Mouse (Mus musculus) embryonic facial prominence, embryonic 11.5 days (tissue): ENCODE measurements around the gene St3gal4. TPM values are rescaled to one million over a fixed set of nuclear protein-coding genes. Genes with fewer than 3 reads are reported as not detected.

ENCODE experiments used
- ATAC-seq: fragments of 200-750 bp; cut with Nextera tagmentation; replicated peaks from 2 replicates; pipeline ENCODE4 v1.8.0; 2017; ENCODE audit warnings: low read depth; ENCODE audit not compliant: insufficient number of reproducible peaks, low FRiP score, low TSS enrichment
- DNase-seq: peaks from one replicate; pipeline ENCODE4 v3.0.0-alpha.2; 2015; ENCODE audit warnings: low spot score
- H3K27ac ChIP-seq: fragments of 300-500 bp; sonication (generic); replicated peaks from 2 replicates; pipeline ENCODE4 v1.5.1; 2014; ENCODE audit warnings: mild to moderate bottlenecking, low read depth, low read length, control low read depth
- H3K27me3 ChIP-seq: fragments of 300-500 bp; sonication (generic); 2 replicates; pipeline ENCODE4 v1.6.1; 2014; ENCODE audit warnings: mild to moderate bottlenecking, low read length, moderate library complexity, mixed read lengths; ENCODE audit not compliant: control insufficient read depth, insufficient read depth
- H3K36me3 ChIP-seq: fragments of 300-500 bp; sonication (generic); replicated peaks from 2 replicates; pipeline ENCODE4 v1.6.1; 2014; ENCODE audit warnings: low read depth, mild to moderate bottlenecking, low read length, moderate library complexity, mixed read lengths; ENCODE audit not compliant: control insufficient read depth, insufficient read depth
- H3K4me1 ChIP-seq: fragments of 300-500 bp; sonication (generic); 2 replicates; pipeline ENCODE4 v1.6.1; 2014; ENCODE audit warnings: low read length, mixed read lengths; ENCODE audit not compliant: control insufficient read depth, insufficient read depth
- H3K4me2 ChIP-seq: fragments of 300-500 bp; sonication (generic); 2 replicates; pipeline ENCODE4 v1.6.1; 2014; ENCODE audit warnings: low read depth, mild to moderate bottlenecking, control low read depth, low read length, moderate library complexity
- H3K4me3 ChIP-seq: fragments of 300-500 bp; sonication (generic); 2 replicates; pipeline ENCODE4 v1.5.1; 2014; ENCODE audit warnings: low read depth, low read length, control low read depth
- H3K9ac ChIP-seq: fragments of 300-500 bp; sonication (generic); replicated peaks from 2 replicates; pipeline ENCODE4 v1.6.1; 2014; ENCODE audit warnings: mild to moderate bottlenecking, control low read depth, low read length
- H3K9me3 ChIP-seq: fragments of 300-500 bp; sonication (generic); replicated peaks from 2 replicates; pipeline ENCODE4 v1.6.1; 2016; ENCODE audit warnings: mild to moderate bottlenecking, low read length, inconsistent platforms, mixed read lengths; ENCODE audit not compliant: control insufficient read depth
- WGBS: fragments of 180-500 bp; shearing (Covaris S2); extraction: QIAGEN DNeasy Blood & Tissue Kit; methylation state at CpG from one replicate; pipeline ENCODE4 v1.1.7; 2014; 5-methylcytosine and 5-hydroxymethylcytosine counted together
- polyA plus RNA-seq: library from polyadenylated mRNA; unstranded; fragments of >200 nt; fragmentation: Nextera tagmentation; extraction: Ambion mirVana; gene quantifications from 2 replicates; pipeline ENCODE4 v1.2.1, GENCODE M21; 2014

The St3gal4 gene
- 24.2 and 25.4 TPM in 2 replicates for polyA plus RNA-seq

DNA sequence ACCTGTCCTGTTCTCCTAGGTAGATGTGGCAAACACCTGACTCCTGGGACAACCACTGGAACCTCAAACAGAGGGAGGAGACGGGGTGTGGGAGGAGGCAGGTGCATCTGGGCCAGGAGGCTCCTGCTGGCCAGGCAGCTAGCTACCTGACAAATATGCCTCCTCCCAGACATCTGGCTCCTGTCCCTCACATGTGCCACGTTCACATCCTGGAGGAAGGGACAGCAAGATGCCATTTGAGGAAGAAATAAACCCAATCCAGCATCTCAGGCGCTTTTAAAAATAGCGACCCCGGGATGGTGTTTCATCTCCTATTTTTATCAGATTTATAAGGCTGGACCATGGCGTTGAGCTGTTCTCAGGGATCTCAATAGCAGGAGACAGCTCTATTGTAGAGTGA is at the start of gene St3gal4:
Gene St3gal4, minus strand, starts transcription at position 101 of the 400 bp plus-strand sequence.
- 85% methylated on average over 6 of the region's 6 CpGs for WGBS
- H3K4me1 ChIP-seq = 0 out of 2 replicates have a peak, but pooled peaks cover 2% of the 10 kb centered on the region
- DNase-seq = no peak
- no peaks in the 10 kb centered on the region for H3K27me3 ChIP-seq
- H3K9ac ChIP-seq = no peak within 1 kb of the TSS
- H3K27ac ChIP-seq = no peak within 1 kb of the TSS
- no peak within 1 kb of the TSS for H3K4me3 ChIP-seq
- H3K4me2 ChIP-seq = no peak within 1 kb of the TSS
- no peak for ATAC-seq
- H3K9me3 ChIP-seq = no peaks in the 10 kb centered on the region
- no peaks in the 10 kb centered on the region; the same call in 1 of the 2 replicates for H3K36me3 ChIP-seq

DNA sequence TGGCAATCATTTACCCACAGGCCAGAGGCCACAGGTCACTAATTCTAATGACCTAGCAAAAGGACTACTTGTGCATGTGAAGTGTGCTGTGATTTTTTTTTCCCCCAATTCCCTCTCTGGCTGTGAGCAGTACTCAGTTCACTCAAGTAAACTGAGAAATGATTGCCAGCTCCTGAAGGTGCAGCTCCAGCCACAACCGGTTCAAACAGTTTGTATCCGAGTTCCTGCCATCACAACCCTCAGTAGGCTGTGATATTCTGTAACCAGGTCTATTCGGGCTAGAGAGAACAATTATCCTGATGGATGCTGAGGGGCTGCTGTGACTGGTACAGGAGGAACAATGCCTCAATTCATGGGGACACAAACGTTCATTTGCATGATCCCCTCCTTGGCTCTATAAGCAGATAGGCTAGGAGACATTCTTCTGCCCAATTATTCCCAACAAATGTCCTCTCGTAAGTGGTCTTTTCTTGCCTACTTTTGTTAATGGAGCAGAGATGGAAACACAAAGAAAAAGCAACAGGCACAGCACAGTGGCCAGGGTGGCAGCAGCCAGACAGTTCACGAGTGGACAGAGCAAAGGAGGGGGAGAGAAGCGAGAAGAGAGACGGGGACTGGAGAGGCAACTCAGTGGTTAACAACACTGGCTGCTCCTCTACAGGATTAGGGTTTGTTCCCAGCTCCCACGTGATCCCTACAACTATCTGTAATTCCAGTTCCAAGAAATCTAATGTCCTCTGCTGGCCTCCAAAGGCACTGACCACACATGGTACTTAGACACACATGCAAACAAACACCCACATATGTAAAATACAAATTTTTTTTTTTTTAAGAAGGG is 47.9 kb upstream of the St3gal4 start:
- no peaks in the 10 kb centered on the region for H3K27me3 ChIP-seq
- no peaks in the 10 kb centered on the region for H3K4me1 ChIP-seq
- H3K27ac ChIP-seq = no peak overlapping the region
- no peaks in the 10 kb centered on the region for H3K36me3 ChIP-seq
- 23% methylated on average over 9 of the region's 9 CpGs for WGBS
- H3K9ac ChIP-seq = no peak overlapping the region
- DNase-seq (no peak), ATAC-seq (peak; percentile 56; the same call in 1 of the 2 replicates)
- no peak overlapping the region for H3K4me2 ChIP-seq
- no peak overlapping the region for H3K4me3 ChIP-seq
- H3K9me3 ChIP-seq = no peaks in the 10 kb centered on the region

DNA sequence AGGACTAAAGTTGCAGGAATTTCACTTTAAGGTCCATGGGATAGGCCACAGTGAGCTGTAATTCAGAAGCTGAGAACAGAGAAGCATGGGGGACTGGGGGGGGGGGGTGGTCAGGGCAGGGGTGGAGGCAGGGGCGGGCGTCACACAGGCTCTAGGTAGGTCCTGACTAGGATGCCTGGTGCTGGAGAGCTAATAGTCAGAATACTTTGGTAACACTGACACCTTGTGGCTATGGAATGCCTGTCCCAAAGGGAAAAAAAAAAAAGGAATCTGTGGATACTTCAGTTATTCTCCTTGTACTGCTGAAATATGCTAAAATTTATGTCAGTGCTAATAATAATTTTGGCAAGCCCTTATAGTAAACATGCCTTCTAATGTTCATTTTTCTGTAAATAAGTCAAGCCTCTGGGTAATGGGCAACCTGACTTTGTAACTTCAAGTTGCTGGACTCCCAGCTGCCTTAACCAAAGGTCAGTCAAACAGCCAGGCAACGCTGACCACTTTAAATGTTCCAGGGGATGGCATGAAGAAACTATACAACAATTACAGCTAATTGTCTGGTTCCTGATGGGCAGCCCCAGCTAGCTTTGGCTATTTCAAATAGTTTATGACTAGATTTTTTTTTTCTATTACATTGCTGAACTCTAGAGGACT is 47.2 kb upstream of the St3gal4 start:
- no peak overlapping the region for H3K9ac ChIP-seq
- no peak overlapping the region for H3K4me3 ChIP-seq
- H3K27me3 ChIP-seq = no peaks in the 10 kb centered on the region
- ATAC-seq (0 out of 2 replicates have a peak, but pooled peaks have one; percentile 68), DNase-seq (peak; percentile 74)
- no peak overlapping the region for H3K4me2 ChIP-seq
- no peaks in the 10 kb centered on the region for H3K36me3 ChIP-seq
- H3K9me3 ChIP-seq = no peaks in the 10 kb centered on the region
- no peaks in the 10 kb centered on the region for H3K4me1 ChIP-seq
- H3K27ac ChIP-seq = no peak overlapping the region
- 18% methylated on average over 3 of the region's 3 CpGs for WGBS

DNA sequence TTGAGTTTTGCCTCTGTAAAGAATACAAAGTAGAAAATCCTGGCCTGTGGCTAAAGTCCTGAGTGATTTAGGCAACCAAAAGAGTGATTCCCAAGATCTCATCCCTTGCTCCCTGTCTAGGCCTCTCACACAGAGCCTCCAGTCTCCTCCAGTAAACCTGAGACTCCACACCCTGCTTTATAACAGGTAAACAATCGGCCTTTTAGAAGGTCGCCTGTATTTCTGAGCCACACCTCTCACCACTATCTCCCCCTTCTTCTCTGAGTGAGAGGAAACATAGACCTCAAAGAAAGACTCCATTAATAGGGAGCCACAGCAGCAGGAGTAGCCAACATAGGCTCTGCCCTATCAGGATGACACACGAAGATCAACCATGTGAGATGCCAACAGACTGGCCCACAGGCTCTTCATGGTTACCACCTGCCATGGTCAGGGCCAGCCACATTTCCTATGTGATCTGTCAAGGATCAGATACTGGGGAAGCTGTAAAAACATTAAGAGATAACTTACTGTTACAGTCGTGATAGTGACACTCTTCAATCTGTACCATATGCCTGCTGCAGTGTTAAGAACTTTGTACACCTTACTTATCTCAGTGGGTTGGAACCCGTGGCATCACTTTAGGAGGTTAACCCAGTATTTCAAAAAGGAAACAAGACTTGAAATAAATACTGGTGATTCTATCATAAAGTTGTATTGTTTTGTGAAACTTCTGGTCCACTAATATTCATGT is 45.2 kb upstream of the St3gal4 start:
- DNase-seq (no peak), ATAC-seq (no peak)
- Histone ChIP-seq H3K27ac (no peak overlapping the region), H3K36me3 (no peaks in the 10 kb centered on the region), H3K27me3 (no peaks in the 10 kb centered on the region), H3K4me1 (no peaks in the 10 kb centered on the region), H3K4me2 (no peak overlapping the region), H3K9me3 (no peaks in the 10 kb centered on the region), H3K4me3 (no peak overlapping the region), H3K9ac (no peak overlapping the region)
- 81% methylated on average over 5 of the region's 5 CpGs for WGBS

DNA sequence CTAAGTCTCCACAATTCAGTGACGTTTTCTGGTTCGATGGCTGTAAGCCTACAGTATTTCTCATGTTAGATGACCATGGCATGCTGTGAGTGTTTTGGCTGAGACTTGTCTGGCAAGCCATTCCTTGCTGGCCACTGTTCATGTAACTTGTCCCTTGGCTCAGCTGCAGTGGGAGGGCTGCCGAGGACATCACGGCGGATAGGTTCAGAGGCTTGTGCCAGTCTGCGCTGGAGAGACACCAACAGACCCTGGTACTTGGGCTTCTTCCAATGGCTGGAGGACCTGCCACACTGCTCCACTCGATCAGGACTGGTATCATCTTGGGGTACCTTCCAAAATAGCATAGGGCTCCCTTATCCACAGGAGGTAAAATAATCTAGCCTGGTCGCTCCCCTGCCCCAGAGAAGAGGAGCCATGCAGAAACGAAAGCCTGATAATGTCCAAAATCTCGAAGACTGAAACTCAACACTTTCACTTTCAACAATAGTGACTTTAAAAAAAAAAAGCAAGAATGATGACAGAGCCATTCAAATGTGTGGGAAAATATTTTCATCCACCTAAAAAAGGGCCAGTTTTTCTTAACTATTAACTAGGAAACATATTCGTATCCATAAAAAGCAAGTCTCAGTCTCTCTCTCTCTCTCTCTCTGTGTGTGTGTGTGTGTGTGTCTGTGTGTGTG is 44.1 kb upstream of the St3gal4 start:
- H3K27me3 ChIP-seq = no peaks in the 10 kb centered on the region
- no peak for ATAC-seq
- H3K4me2 ChIP-seq = no peak overlapping the region
- no peak overlapping the region for H3K27ac ChIP-seq
- no peaks in the 10 kb centered on the region for H3K9me3 ChIP-seq
- WGBS = 93% methylated on average over 11 of the region's 11 CpGs
- DNase-seq = no peak
- no peak overlapping the region for H3K4me3 ChIP-seq
- H3K9ac ChIP-seq = no peak overlapping the region
- no peaks in the 10 kb centered on the region for H3K36me3 ChIP-seq
- no peaks in the 10 kb centered on the region for H3K4me1 ChIP-seq

DNA sequence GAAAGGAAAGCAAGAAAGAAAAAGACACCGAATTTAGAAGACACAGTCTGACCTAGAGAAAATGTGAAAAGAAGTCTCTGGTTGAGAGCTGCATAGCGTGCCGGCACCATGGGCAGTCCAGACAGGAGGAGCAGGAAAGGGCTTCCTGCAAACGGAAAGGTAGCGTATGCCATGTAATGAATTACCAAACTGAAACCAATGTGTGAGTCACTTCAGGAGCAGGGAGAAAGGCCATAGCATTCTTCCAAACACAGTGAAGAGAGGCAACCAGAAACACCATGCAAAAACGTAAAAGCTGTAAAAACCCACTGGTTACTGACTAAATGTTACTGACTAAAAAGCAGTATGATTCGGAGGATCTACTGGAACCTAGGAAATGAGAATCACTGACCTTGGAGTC is 42.7 kb upstream of the St3gal4 start:
- Histone ChIP-seq H3K4me1 (no peaks in the 10 kb centered on the region), H3K9ac (no peak overlapping the region), H3K9me3 (no peaks in the 10 kb centered on the region), H3K27ac (no peak overlapping the region), H3K4me3 (no peak overlapping the region), H3K4me2 (no peak overlapping the region), H3K27me3 (no peaks in the 10 kb centered on the region), H3K36me3 (no peaks in the 10 kb centered on the region)
- ATAC-seq (no peak), DNase-seq (no peak)
- 88% methylated on average over 7 of the region's 7 CpGs for WGBS

DNA sequence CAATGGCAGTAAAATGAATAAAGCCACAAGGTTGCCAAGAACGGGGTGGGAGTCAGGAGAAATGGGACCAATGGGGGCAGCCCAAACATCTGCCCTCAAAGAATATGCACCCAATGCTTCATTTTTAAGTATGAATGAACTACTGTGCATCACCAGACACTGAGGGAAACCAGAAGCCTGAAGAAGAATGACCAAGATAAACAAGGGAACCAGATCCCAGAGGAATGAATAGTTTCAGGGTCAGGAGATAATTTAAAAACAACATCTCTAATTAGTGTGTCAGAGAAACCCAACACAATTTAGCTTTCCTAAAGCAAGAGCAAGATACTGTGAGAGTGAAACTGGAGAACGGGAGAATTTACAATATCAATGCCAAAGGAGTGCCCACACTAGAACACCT is 41.6 kb upstream of the St3gal4 start:
- no peaks in the 10 kb centered on the region for H3K9me3 ChIP-seq
- no peak overlapping the region for H3K4me3 ChIP-seq
- H3K9ac ChIP-seq = no peak overlapping the region
- H3K4me2 ChIP-seq = no peak overlapping the region
- no peaks in the 10 kb centered on the region for H3K27me3 ChIP-seq
- 45% methylated on average over 2 of the region's 2 CpGs for WGBS
- ATAC-seq (no peak), DNase-seq (no peak)
- H3K4me1 ChIP-seq = no peaks in the 10 kb centered on the region
- H3K27ac ChIP-seq = no peak overlapping the region
- H3K36me3 ChIP-seq = no peaks in the 10 kb centered on the region
